Mouse (Mus musculus): ENCODE measurements around the gene Ctla4. TPM values are rescaled to one million over a fixed set of nuclear protein-coding genes. Genes with fewer than 3 reads are reported as not detected.
A peak's percentile ranks its signal among the peaks of the same experiment; 100 is the strongest.

Gene Ctla4
- polyA plus RNA-seq, 1 experiment from 2014 or later, result not detected

DNA sequence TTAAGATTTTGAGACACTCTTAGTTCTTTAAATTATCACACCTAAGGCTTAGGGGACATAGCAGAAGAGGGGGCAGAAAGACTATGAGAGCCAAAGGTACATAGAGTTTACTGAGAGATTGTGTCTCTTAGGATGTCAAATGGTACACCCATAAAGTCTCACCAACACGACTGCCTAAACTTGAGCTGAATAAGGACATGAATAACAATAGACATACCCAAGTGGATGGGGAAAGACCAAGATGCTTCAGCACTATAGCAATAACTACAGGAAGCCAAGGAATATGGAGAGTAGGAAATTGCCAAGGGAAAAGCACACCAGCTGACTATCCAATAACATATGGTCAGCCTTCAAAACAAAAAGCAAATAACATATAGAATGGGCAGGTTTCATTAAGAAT, 22.9 kb downstream of the Ctla4 start:
- 74% methylated on average over 1 of the region's 1 CpGs for WGBS
- Histone ChIP-seq H3K9me3 (replicated peaks; ENCODE audit: low read length) (no peaks in the 10 kb centered on the region), H3K27ac (no peak overlapping the region), H3K9ac (ENCODE audit: low read depth, low read length) (no peak overlapping the region), H3K36me3 (ENCODE audit: insufficient read depth, low read length) (no peaks in the 10 kb centered on the region), H3K4me3 (replicated peaks; ENCODE audit: low read depth, low read length) (no peak overlapping the region), H3K4me2 (ENCODE audit: low read length) (no peak overlapping the region), H3K27me3 (ENCODE audit: insufficient read depth, low read length) (no peaks in the 10 kb centered on the region), H3K4me1 (replicated peaks; ENCODE audit: insufficient read depth, low read length) (no peaks in the 10 kb centered on the region)
- ATAC-seq (replicated peaks; ENCODE audit: low FRiP score, low read depth) (no peak), DNase-seq (ENCODE audit: low spot score) (no peak)
- no peak for TF ChIP-seq CTCF (IDR thresholded peaks at IDR 0.05; ENCODE audit: low read depth)

DNA sequence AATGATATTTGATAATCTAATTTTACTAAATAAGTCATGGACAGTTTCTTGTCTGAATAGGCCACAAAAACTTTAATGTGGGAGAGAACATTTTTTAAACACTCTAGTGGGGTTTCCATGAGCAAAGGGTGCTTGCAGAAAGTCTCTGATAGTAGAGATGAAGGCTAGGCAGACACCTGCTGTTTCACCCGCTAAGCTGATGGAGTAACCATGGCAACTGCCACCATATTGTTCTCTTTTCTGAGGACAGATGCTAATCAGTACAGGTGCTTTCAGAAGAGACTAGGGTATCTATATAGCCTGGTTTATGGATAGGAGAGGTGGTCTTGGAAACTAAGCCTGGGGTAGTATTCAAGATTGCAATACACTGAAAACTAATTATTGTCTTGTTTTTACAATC, 24.0 kb downstream of the Ctla4 start:
- Histone ChIP-seq H3K4me1 (replicated peaks; ENCODE audit: insufficient read depth, low read length) (no peaks in the 10 kb centered on the region), H3K27me3 (ENCODE audit: insufficient read depth, low read length) (no peaks in the 10 kb centered on the region), H3K4me3 (replicated peaks; ENCODE audit: low read depth, low read length) (no peak overlapping the region), H3K9me3 (replicated peaks; ENCODE audit: low read length) (no peaks in the 10 kb centered on the region), H3K27ac (no peak overlapping the region), H3K36me3 (ENCODE audit: insufficient read depth, low read length) (no peaks in the 10 kb centered on the region), H3K9ac (ENCODE audit: low read depth, low read length) (no peak overlapping the region), H3K4me2 (ENCODE audit: low read length) (no peak overlapping the region)
- DNase-seq (ENCODE audit: low spot score) (no peak), ATAC-seq (replicated peaks; ENCODE audit: low FRiP score, low read depth) (no peak)
- WGBS, result 71% methylated on average over 1 of the region's 1 CpGs
- TF ChIP-seq CTCF (IDR thresholded peaks at IDR 0.05; ENCODE audit: low read depth), result no peak

DNA sequence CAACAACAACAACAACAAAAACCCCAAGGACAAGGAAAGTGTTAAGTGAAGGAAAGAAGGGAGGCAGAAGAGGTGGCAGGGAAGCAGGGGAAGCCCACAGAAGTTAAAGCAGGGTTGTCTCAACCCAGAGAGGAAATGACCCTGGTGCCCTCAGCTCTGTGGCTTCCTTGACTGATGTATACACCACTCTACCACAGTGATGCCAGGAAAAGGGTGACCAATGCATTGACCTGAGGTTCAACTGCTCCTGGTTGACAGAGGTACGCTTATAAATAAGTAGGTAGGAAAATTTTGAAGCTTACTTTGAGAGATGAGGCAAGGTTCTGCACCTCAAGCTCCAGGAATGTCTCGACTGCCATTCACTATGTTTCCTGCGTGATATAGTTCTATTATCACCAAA, 24.8 kb downstream of the Ctla4 start:
- H3K27ac ChIP-seq, result no peak overlapping the region
- H3K9me3 ChIP-seq (replicated peaks; ENCODE audit: low read length), result no peaks in the 10 kb centered on the region
- no peaks in the 10 kb centered on the region for H3K4me1 ChIP-seq (replicated peaks; ENCODE audit: insufficient read depth, low read length)
- H3K9ac ChIP-seq (ENCODE audit: low read depth, low read length), result no peak overlapping the region
- WGBS, result 89% methylated on average over 3 of the region's 3 CpGs
- ATAC-seq (replicated peaks; ENCODE audit: low FRiP score, low read depth) (no peak), DNase-seq (ENCODE audit: low spot score) (no peak)
- no peak for TF ChIP-seq CTCF (IDR thresholded peaks at IDR 0.05; ENCODE audit: low read depth)
- no peak overlapping the region for H3K4me2 ChIP-seq (ENCODE audit: low read length)
- no peaks in the 10 kb centered on the region for H3K36me3 ChIP-seq (ENCODE audit: insufficient read depth, low read length)
- no peaks in the 10 kb centered on the region for H3K27me3 ChIP-seq (ENCODE audit: insufficient read depth, low read length)
- H3K4me3 ChIP-seq (replicated peaks; ENCODE audit: low read depth, low read length), result no peak overlapping the region

DNA sequence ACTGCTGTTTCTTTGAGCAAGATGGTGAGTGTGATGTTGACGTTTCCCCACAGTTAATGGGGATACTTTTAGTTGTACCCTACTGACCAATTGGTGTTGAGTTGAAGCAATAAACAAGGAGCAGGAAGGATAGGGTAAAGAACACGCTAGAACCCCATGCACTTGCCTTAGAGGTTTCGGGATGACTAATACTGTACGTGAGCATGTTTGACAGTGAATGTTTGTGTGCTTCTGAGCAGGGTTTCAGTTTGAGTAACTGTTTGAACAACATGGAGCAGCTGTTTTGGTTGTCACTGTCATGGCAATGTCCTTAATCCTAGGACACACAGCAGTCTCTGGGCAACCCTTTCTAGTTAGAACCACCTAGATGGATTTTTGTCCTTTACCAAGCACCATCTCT, 26.5 kb downstream of the Ctla4 start:
- DNase-seq (ENCODE audit: low spot score) (no peak), ATAC-seq (replicated peaks; ENCODE audit: low FRiP score, low read depth) (no peak)
- Histone ChIP-seq H3K9me3 (replicated peaks; ENCODE audit: low read length) (no peaks in the 10 kb centered on the region), H3K27me3 (ENCODE audit: insufficient read depth, low read length) (no peaks in the 10 kb centered on the region), H3K36me3 (ENCODE audit: insufficient read depth, low read length) (no peaks in the 10 kb centered on the region), H3K9ac (ENCODE audit: low read depth, low read length) (no peak overlapping the region), H3K4me3 (replicated peaks; ENCODE audit: low read depth, low read length) (no peak overlapping the region), H3K4me2 (ENCODE audit: low read length) (no peak overlapping the region), H3K4me1 (replicated peaks; ENCODE audit: insufficient read depth, low read length) (no peaks in the 10 kb centered on the region), H3K27ac (no peak overlapping the region)
- TF ChIP-seq CTCF (IDR thresholded peaks at IDR 0.05; ENCODE audit: low read depth), result no peak
- 91% methylated on average over 4 of the region's 4 CpGs for WGBS

DNA sequence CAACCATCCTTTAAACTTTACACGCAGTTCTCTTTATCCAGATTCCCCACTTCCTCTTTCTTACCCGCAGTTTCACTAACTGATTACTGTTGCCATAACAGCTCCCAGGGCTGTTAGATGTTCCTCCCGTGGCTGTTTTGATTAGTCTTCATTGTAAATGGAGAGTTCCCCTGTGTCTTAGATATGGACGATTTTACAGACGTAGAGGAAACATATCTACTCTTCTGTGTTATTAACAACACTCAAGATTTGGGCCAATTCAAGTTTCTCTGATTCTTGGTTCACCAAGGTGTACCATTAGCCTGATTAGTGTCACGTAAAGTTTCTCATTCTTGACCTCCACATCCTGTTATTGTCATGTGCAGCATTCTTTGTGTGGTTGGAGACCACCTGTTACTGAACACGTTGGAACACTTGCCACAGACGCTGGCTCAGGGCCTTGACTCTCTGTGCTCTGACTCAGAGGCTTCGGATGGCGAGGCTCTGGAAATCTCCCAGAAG, 29.5 kb downstream of the Ctla4 start:
- H3K4me1 ChIP-seq (replicated peaks; ENCODE audit: insufficient read depth, low read length), result no peaks in the 10 kb centered on the region
- H3K4me3 ChIP-seq (replicated peaks; ENCODE audit: low read depth, low read length), result no peak overlapping the region
- ATAC-seq (replicated peaks; ENCODE audit: low FRiP score, low read depth) (no peak), DNase-seq (ENCODE audit: low spot score) (no peak)
- WGBS, result 60% methylated on average over 10 of the region's 10 CpGs
- H3K36me3 ChIP-seq (ENCODE audit: insufficient read depth, low read length), result no peaks in the 10 kb centered on the region
- no peak overlapping the region for H3K9ac ChIP-seq (ENCODE audit: low read depth, low read length)
- no peaks in the 10 kb centered on the region for H3K27me3 ChIP-seq (ENCODE audit: insufficient read depth, low read length)
- H3K4me2 ChIP-seq (ENCODE audit: low read length), result no peak overlapping the region
- no peak overlapping the region for H3K27ac ChIP-seq
- no peaks in the 10 kb centered on the region for H3K9me3 ChIP-seq (replicated peaks; ENCODE audit: low read length)
- TF ChIP-seq CTCF (IDR thresholded peaks at IDR 0.05; ENCODE audit: low read depth), result no peak

DNA sequence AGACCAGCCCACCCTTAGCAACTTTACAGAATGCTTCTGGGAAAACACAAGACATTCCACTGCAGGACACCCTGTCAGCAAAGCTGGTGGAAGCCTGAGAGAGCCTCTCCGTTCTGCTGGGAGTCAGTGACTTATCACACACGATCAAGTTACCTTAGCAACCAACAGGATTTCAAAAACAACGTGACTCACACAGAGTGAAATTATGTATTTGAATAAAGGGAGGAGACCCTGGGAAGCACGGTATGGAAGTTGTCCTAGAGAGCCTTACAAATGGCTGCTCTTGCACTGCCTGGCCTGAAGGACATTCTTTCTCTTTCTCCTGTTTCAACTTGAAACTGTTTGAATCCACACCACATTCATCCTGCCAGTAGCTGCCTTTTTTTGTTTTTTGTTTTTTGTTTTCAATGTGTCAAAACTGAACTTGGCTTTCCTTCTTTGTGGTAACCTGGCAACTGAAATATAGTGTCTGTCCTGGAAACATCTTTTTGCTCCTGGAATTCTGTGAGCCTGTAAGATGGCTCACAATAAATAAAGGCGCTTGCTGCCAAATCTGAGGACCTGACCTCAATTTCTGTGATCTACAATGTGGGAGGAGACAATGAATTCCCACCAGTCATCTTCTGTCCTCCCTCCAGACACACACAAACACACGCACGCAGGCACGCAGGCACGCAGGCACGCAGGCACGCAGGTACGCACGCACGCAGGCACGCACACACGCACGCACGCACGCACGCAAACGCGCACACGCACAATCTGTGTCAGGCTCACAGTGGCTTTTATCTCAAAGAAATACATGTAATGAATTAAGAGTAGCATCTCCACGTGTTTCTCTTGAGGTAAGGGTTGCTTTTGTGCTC, 33.9 kb downstream of the Ctla4 start:
- ATAC-seq (replicated peaks; ENCODE audit: low FRiP score, low read depth) (0 out of 2 replicates have a peak, but pooled peaks have one; percentile 52), DNase-seq (ENCODE audit: low spot score) (peak; percentile 64)
- H3K27ac ChIP-seq, result no peak overlapping the region
- no peaks in the 10 kb centered on the region for H3K36me3 ChIP-seq (ENCODE audit: insufficient read depth, low read length)
- no peak overlapping the region for H3K9ac ChIP-seq (ENCODE audit: low read depth, low read length)
- no peaks in the 10 kb centered on the region for H3K4me1 ChIP-seq (replicated peaks; ENCODE audit: insufficient read depth, low read length)
- H3K27me3 ChIP-seq (ENCODE audit: insufficient read depth, low read length), result no peaks in the 10 kb centered on the region
- TF ChIP-seq CTCF (IDR thresholded peaks at IDR 0.05; ENCODE audit: low read depth), result no peak
- WGBS, result 69% methylated on average over 24 of the region's 24 CpGs
- H3K4me3 ChIP-seq (replicated peaks; ENCODE audit: low read depth, low read length), result no peak overlapping the region
- no peaks in the 10 kb centered on the region for H3K9me3 ChIP-seq (replicated peaks; ENCODE audit: low read length)
- H3K4me2 ChIP-seq (ENCODE audit: low read length), result no peak overlapping the region
